Mouse (Mus musculus) MEL (cell line): ENCODE measurements around the gene Omp. TPM values are rescaled to one million over a fixed set of nuclear protein-coding genes. Genes with fewer than 3 reads are reported as not detected.

Source experiments
- DNase-seq: peaks from one replicate; pipeline ENCODE4 v3.0.0; 2011; ENCODE audit warnings: low read depth, low spot score
- H3K27ac ChIP-seq: 2 replicates; pipeline ENCODE4 v1.5.1; 2012; ENCODE audit warnings: low read depth, mild to moderate bottlenecking, control low read depth, low read length, moderate library complexity; ENCODE audit not compliant: control insufficient read depth
- H3K27me3 ChIP-seq, 2 experiments: fragments of 150-350 bp in 1 of 2; sonication (generic) in 1 of 2; 2 replicates each; pipeline ENCODE4 v1.6.1; 2012; ENCODE audit warnings: low read length in 2 of 2, mild to moderate bottlenecking in 2 of 2, improper control_type of control experiment in 1 of 2, moderate library complexity in 1 of 2; ENCODE audit not compliant: insufficient read depth in 2 of 2, control insufficient read depth in 1 of 2
- H3K36me3 ChIP-seq, 2 experiments: 2 replicates each; pipeline ENCODE4 v1.6.1; 2012 to 2014; ENCODE audit warnings: low read length in 2 of 2, improper control_type of control experiment in 1 of 2, inconsistent platforms in 1 of 2, mild to moderate bottlenecking in 1 of 2; ENCODE audit not compliant: insufficient read depth in 2 of 2, control insufficient read depth in 1 of 2
- H3K4me1 ChIP-seq, 2 experiments: fragments of 150-350 bp in 1 of 2; sonication (generic) in 1 of 2; 2 replicates each; pipeline ENCODE4 v1.6.1; 2012; ENCODE audit warnings: low read length in 2 of 2, improper control_type of control experiment in 1 of 2, mild to moderate bottlenecking in 1 of 2; ENCODE audit not compliant: insufficient read depth in 2 of 2, control insufficient read depth in 1 of 2
- H3K4me3 ChIP-seq, 2 experiments: fragments of 150-350 bp in 1 of 2; sonication (generic) in 1 of 2; 2 replicates each; pipeline ENCODE4 v1.5.1; 2012; ENCODE audit warnings: low read depth in 2 of 2, low read length in 2 of 2, mild to moderate bottlenecking in 2 of 2, moderate library complexity in 2 of 2, control low read depth in 1 of 2, improper control_type of control experiment in 1 of 2; ENCODE audit not compliant: control insufficient read depth in 1 of 2, insufficient read depth in 1 of 2
- H3K79me2 ChIP-seq: 2 replicates; pipeline ENCODE4 v1.6.1; 2012; ENCODE audit warnings: mild to moderate bottlenecking, low read length, moderate library complexity; ENCODE audit not compliant: control insufficient read depth, poor library complexity, insufficient read depth
- H3K9ac ChIP-seq: 2 replicates; pipeline ENCODE4 v1.6.1; 2012; ENCODE audit warnings: low read depth, mild to moderate bottlenecking, control low read depth, low read length, moderate library complexity; ENCODE audit not compliant: control insufficient read depth, poor library complexity, severe bottlenecking
- H3K9me3 ChIP-seq: fragments of 150-350 bp; sonication (generic); replicated peaks from 2 replicates; pipeline ENCODE4 v1.6.1; 2012; ENCODE audit warnings: mild to moderate bottlenecking, low read length, improper control_type of control experiment, moderate library complexity; ENCODE audit not compliant: insufficient read depth
- CHD2 ChIP-seq: IDR thresholded peaks from 2 replicates; pipeline ENCODE4 v1.6.1; 2011; ENCODE audit warnings: low read length, improper control_type of control experiment
- CTCF ChIP-seq, 3 experiments: IDR thresholded peaks in 2 of 3; conservative IDR thresholded peaks in 1 of 3; 2 replicates each; pipeline ENCODE4 v1.5.1; 2011 to 2012; ENCODE audit warnings: low read length in 3 of 3, low read depth in 2 of 3, mild to moderate bottlenecking in 2 of 3, improper control_type of control experiment in 1 of 3, inconsistent platforms in 1 of 3, mixed read lengths in 1 of 3, moderate library complexity in 1 of 3; ENCODE audit not compliant: control insufficient read depth in 1 of 3, insufficient read depth in 1 of 3, poor library complexity in 1 of 3, severe bottlenecking in 1 of 3
- GATA1 ChIP-seq: IDR thresholded peaks from 2 replicates; pipeline ENCODE4 v1.6.1; 2011; ENCODE audit warnings: low read depth, low read length, improper control_type of control experiment
- HCFC1 ChIP-seq: IDR thresholded peaks from 2 replicates; pipeline ENCODE4 v1.6.1; 2012; ENCODE audit warnings: low read depth, mild to moderate bottlenecking, inconsistent platforms, low read length, improper control_type of control experiment, moderate library complexity
- JUND ChIP-seq: IDR thresholded peaks from 2 replicates; pipeline ENCODE4 v1.6.1; 2011; ENCODE audit warnings: low read depth, mild to moderate bottlenecking, improper control_type of control experiment, low read length
- MAFK ChIP-seq: IDR thresholded peaks from 2 replicates; pipeline ENCODE4 v1.6.1; 2011; ENCODE audit warnings: low read depth, mild to moderate bottlenecking, low read length, improper control_type of control experiment, borderline replicate concordance
- MAZ ChIP-seq: IDR thresholded peaks from 2 replicates; pipeline ENCODE4 v1.6.1; 2012; ENCODE audit warnings: low read depth, mild to moderate bottlenecking, inconsistent platforms, low read length, improper control_type of control experiment
- MEF2A ChIP-seq: IDR thresholded peaks from 2 replicates; pipeline ENCODE4 v1.6.1; 2014; ENCODE audit warnings: low read depth, mild to moderate bottlenecking, inconsistent platforms, low read length, improper control_type of control experiment; ENCODE audit not compliant: poor library complexity, insufficient replicate concordance, severe bottlenecking; ENCODE audit errors: extremely low read depth
- NELFE ChIP-seq: IDR thresholded peaks from 2 replicates; pipeline ENCODE4 v1.6.1; 2011; ENCODE audit warnings: low read depth, low read length, improper control_type of control experiment
- NRF1 ChIP-seq: IDR thresholded peaks from 2 replicates; pipeline ENCODE4 v1.6.1; 2014; ENCODE audit warnings: low read depth, mild to moderate bottlenecking, inconsistent platforms, low read length, improper control_type of control experiment, moderate library complexity; ENCODE audit not compliant: poor library complexity, insufficient read depth, severe bottlenecking
- POLR2A ChIP-seq, 2 experiments: IDR thresholded peaks; 2 replicates each; pipeline ENCODE4 v1.6.1; 2011 to 2012; ENCODE audit warnings: low read length in 2 of 2, mild to moderate bottlenecking in 2 of 2, control low read depth in 1 of 2, improper control_type of control experiment in 1 of 2, low read depth in 1 of 2, moderate library complexity in 1 of 2; ENCODE audit not compliant: control insufficient read depth in 1 of 2, insufficient read depth in 1 of 2, poor library complexity in 1 of 2
- POLR2AphosphoS2 ChIP-seq: IDR thresholded peaks from 2 replicates; pipeline ENCODE4 v1.6.1; 2011; ENCODE audit warnings: low read length, improper control_type of control experiment
- RAD21 ChIP-seq: IDR thresholded peaks from 2 replicates; pipeline ENCODE4 v1.6.1; 2011; ENCODE audit warnings: mild to moderate bottlenecking, low read depth, low read length, improper control_type of control experiment
- SIN3A ChIP-seq: IDR thresholded peaks from 2 replicates; pipeline ENCODE4 v1.6.1; 2012; ENCODE audit warnings: low read length, improper control_type of control experiment, inconsistent platforms
- SMC3 ChIP-seq: IDR thresholded peaks from 2 replicates; pipeline ENCODE4 v1.6.1; 2011; ENCODE audit warnings: low read depth, low read length, improper control_type of control experiment
- TBP ChIP-seq: IDR thresholded peaks from 2 replicates; pipeline ENCODE4 v1.8.0; 2011; ENCODE audit warnings: low read depth, low read length, improper control_type of control experiment
- polyA plus RNA-seq, 2 experiments: library from polyadenylated mRNA; stranded (reverse) in 1 of 2; unstranded in 1 of 2; fragments of >175 nt in 1 of 2; fragments of >200 nt in 1 of 2; gene quantifications; 2 replicates each; pipeline versions ENCODE4 v1.2.1 to v1.2.4; 2012; ENCODE audit warnings: low replicate concordance in 2 of 2, low read depth in 1 of 2; ENCODE audit not compliant: insufficient read length in 2 of 2, insufficient read depth in 1 of 2, missing spikeins in 1 of 2
- total RNA-seq: library from RNA; depleted of rRNA; stranded (reverse); fragments of 300-350 nt; gene quantifications from 2 replicates; pipeline ENCODE4 v1.2.3, GENCODE M21; 2012

Omp gene
- total and polyA plus RNA-seq, 3 experiments: 0.07 to 0.08 TPM; not detected in 1

- no peaks in the 10 kb centered on the region for H3K9me3 ChIP-seq
- no peaks in the 10 kb centered on the region for H3K79me2 ChIP-seq
- H3K27ac ChIP-seq: no peak overlapping the region
- no peak for DNase-seq
- 0 out of 4 replicates have a peak, but pooled peaks cover 0 to 3% of the 10 kb centered on the region in 2 experiments for H3K4me1 ChIP-seq
- H3K4me3 ChIP-seq: peak overlapping the region; percentile 85 to 89
- no peak for TF ChIP-seq NELFE
- no peak for TF ChIP-seq JUND
- TF ChIP-seq SIN3A: no peak
- no peak for TF ChIP-seq MEF2A
- no peak for TF ChIP-seq CHD2
- no peaks in the 10 kb centered on the region for H3K36me3 ChIP-seq
- H3K27me3 ChIP-seq: no peaks in the 10 kb centered on the region
- peak overlapping the region; percentile 71 for H3K9ac ChIP-seq
Measured at GRCm38 (mm10) chr7:98178560-98179231, 33.4 kb upstream of the Omp start.

DNA sequence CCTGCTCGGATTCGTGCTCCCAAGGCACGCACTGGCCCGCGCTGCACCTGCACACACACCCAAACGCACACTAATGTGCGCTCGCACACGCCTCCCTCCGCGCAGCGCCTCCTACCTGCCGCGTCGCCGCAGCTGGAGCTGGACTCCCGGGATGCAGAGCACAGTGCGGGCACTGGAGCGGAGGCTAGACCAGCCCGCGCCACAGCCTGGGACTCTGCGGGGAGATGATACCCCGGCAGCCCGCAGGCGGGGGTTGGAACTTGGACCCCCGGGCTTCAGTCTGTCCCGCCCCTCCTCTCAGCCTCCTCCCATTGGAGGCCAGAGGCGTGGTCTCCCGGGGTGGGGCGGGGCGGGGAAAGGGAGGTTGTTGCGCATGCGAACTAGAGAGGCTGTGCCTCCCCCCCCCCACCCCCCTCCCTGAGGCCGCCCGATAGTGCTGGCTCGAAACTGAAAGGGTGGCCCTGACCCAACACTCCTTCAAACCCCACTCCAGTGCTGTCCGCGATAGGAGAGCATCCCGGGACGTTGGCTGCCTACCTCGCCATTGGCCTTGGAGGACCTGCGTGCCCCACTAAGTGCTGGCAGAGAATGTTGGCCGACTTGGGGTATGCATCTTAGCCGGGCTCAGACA is 32.7 kb upstream of the Omp start, which contains the start of gene Capn5:
TSS of gene Capn5 (minus strand) at position 346 of the 631 bp plus-strand sequence.
- no peak for TF ChIP-seq HCFC1
- peak; percentile 67; the same call in 1 of the 2 replicates for TF ChIP-seq MAZ
- peak; percentile 65 for TF ChIP-seq NRF1
- peak in 1 of 2 experiments; percentile 38; a peak in 1 of 4 replicates for TF ChIP-seq POLR2A (IDR thresholded peaks at IDR 0.05; ENCODE audit: control insufficient read depth in 1 of 2, insufficient read depth in 1 of 2, low read depth in 1 of 2, low read length in 2 of 2, poor library complexity in 1 of 2)
- TF ChIP-seq CTCF (IDR thresholded peaks at IDR 0.05 in 2 of 3, conservative IDR thresholded peaks at IDR 0.05 in 1 of 3; ENCODE audit: control insufficient read depth in 1 of 3, insufficient read depth in 1 of 3, low read depth in 2 of 3, low read length in 3 of 3, poor library complexity in 1 of 3, severe bottlenecking in 1 of 3): peak; percentile 5 to 38 (median 21); a peak in 3 of 6 replicates
- no peak for TF ChIP-seq GATA1
- no peak for TF ChIP-seq POLR2AphosphoS2
- TF ChIP-seq TBP: no peak
- no peak for TF ChIP-seq RAD21
- no peak for TF ChIP-seq SMC3
- TF ChIP-seq NELFE: 0 out of 2 replicates have a peak, but pooled peaks have one; percentile 32
- TF ChIP-seq MAFK: no peak
- Histone ChIP-seq H3K27ac (no peak within 1 kb of the TSS), H3K4me1 (0 out of 4 replicates have a peak, but pooled peaks cover 0 to 3% of the 10 kb centered on the region in 2 experiments), H3K9me3 (no peaks in the 10 kb centered on the region), H3K36me3 (no peaks in the 10 kb centered on the region), H3K4me3 (peak within 1 kb of the TSS; percentile 85 to 89), H3K27me3 (no peaks in the 10 kb centered on the region), H3K9ac (peak within 1 kb of the TSS; percentile 71), H3K79me2 (no peaks in the 10 kb centered on the region)
- DNase-seq: peak; percentile 87
